Comparison of ENCODE assay signal across 8 mouse cellular contexts in the genomic region with DNA sequence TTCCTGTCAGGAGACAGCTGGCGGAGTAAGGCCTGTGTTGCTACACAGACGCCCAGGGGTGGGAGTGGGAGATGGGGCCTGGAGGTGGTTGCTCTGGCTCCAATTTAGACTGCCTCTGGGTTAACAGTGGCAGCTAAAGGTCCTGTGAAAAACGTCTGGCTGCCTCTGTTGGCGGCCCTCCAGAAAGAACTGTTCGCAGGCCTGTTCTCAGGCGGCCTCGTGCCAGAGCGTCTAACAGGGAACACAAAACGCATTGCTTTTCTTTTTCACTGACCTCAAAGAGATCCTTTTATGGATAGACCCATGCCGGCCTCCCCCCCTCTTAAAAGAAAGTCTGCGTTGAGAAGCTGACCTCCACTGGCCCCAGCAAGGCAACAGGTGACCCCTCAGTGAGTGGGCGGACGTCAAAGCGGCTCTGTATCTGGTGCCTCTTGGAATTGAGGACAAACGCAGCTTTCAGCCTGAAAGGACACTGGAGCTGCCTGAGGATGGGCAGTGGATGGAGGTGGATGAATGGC.
DNase-seq lines count a peak whose midpoint lies in the region; ATAC-seq and TF ChIP-seq lines count a peak whose summit lies in the region.

No protein-coding gene starts in this region.

- no peak for TF ChIP-seq CTCF in hindbrain, postnatal 0 days (IDR thresholded peaks at IDR 0.05; ENCODE audit: low read depth)

- no peaks in the 10 kb centered on the region for H3K9me3 ChIP-seq in embryonic facial prominence, embryonic 11.5 days (replicated peaks; ENCODE audit: control insufficient read depth, low read length)
- no peaks in the 10 kb centered on the region for H3K9me3 ChIP-seq in hindbrain, postnatal 0 days (ENCODE audit: low read length)
- no peaks in the 10 kb centered on the region for H3K9me3 ChIP-seq in midbrain, embryonic 12.5 days

- no peak overlapping the region for H3K9ac ChIP-seq in embryonic facial prominence, embryonic 11.5 days (replicated peaks; ENCODE audit: low read length)
- H3K9ac ChIP-seq in hindbrain, postnatal 0 days (replicated peaks; ENCODE audit: low read length): no peak overlapping the region
- no peak overlapping the region for H3K9ac ChIP-seq in midbrain, embryonic 12.5 days (replicated peaks)

- H3K27me3 ChIP-seq in embryonic facial prominence, embryonic 11.5 days (ENCODE audit: control insufficient read depth, insufficient read depth, low read length): no peaks in the 10 kb centered on the region
- no peaks in the 10 kb centered on the region for H3K27me3 ChIP-seq in hindbrain, postnatal 0 days (ENCODE audit: insufficient read depth, low read length)
- H3K27me3 ChIP-seq in midbrain, embryonic 12.5 days: no peaks in the 10 kb centered on the region

- intact Hi-C loops in gastrocnemius, postnatal 36 days (cut with DNase I): no loop called here

- H3K4me2 ChIP-seq in embryonic facial prominence, embryonic 11.5 days (ENCODE audit: low read depth, low read length): no peak overlapping the region
- no peak overlapping the region for H3K4me2 ChIP-seq in hindbrain, postnatal 0 days (ENCODE audit: low read depth, low read length)
- no peak overlapping the region for H3K4me2 ChIP-seq in midbrain, embryonic 12.5 days (replicated peaks)

- no peak overlapping the region for H3K4me3 ChIP-seq in embryonic facial prominence, embryonic 11.5 days (ENCODE audit: low read depth, low read length)
- no peak overlapping the region for H3K4me3 ChIP-seq in hindbrain, postnatal 0 days (ENCODE audit: low read length)
- H3K4me3 ChIP-seq in midbrain, embryonic 12.5 days: no peak overlapping the region

- no peaks in the 10 kb centered on the region for H3K36me3 ChIP-seq in embryonic facial prominence, embryonic 11.5 days (replicated peaks; ENCODE audit: control insufficient read depth, insufficient read depth, low read depth, low read length)
- H3K36me3 ChIP-seq in hindbrain, postnatal 0 days (ENCODE audit: insufficient read depth, low read length): no peaks in the 10 kb centered on the region
- no peaks in the 10 kb centered on the region for H3K36me3 ChIP-seq in midbrain, embryonic 12.5 days

- 0 out of 2 replicates have a peak, but pooled peaks have one; percentile 34 for ATAC-seq in embryonic facial prominence, embryonic 11.5 days (replicated peaks; ENCODE audit: insufficient number of reproducible peaks, low FRiP score, low TSS enrichment, low read depth)
- peak; percentile 89 for ATAC-seq in hindbrain, postnatal 0 days
- ATAC-seq in midbrain, embryonic 12.5 days (ENCODE audit: low FRiP score, low read depth): peak; percentile 56; the same call in 1 of the 2 replicates
- ATAC-seq in inflammation-experienced regulatory T-cells, adult 6 months: no peak

- DNase-seq in adrenal gland, postnatal 4 days (ENCODE audit: low spot score in 2 of 2): peak; percentile 7 to 21
- DNase-seq in embryonic facial prominence, embryonic 11.5 days (ENCODE audit: low spot score): peak; percentile 2
- DNase-seq in gastrocnemius, postnatal 36 days: peak; percentile 21 to 26
- peak; percentile 83 for DNase-seq in hindbrain, postnatal 0 days (ENCODE audit: low spot score)
- DNase-seq in layer of hippocampus, postnatal 36 days: peak; percentile 44 to 58
- DNase-seq in testis, postnatal 14 days (ENCODE audit: low spot score): peak; percentile 22

- H3K4me1 ChIP-seq in embryonic facial prominence, embryonic 11.5 days (ENCODE audit: control insufficient read depth, insufficient read depth, low read length): no peaks in the 10 kb centered on the region
- no peaks in the 10 kb centered on the region; the same call in 1 of the 2 replicates for H3K4me1 ChIP-seq in hindbrain, postnatal 0 days (ENCODE audit: insufficient read depth, low read length)
- peaks cover 7% of the 10 kb centered on the region for H3K4me1 ChIP-seq in midbrain, embryonic 12.5 days

- 47% methylated on average over 15 of the region's 15 CpGs for WGBS in embryonic facial prominence, embryonic 11.5 days
- 26% methylated on average over 15 of the region's 15 CpGs for WGBS in hindbrain, postnatal 0 days
- WGBS in midbrain, embryonic 12.5 days: 47% methylated on average over 15 of the region's 15 CpGs

- H3K27ac ChIP-seq in embryonic facial prominence, embryonic 11.5 days (replicated peaks; ENCODE audit: low read depth, low read length): no peak overlapping the region
- no peak overlapping the region; the same call in 1 of the 2 replicates for H3K27ac ChIP-seq in hindbrain, postnatal 0 days
- no peak overlapping the region for H3K27ac ChIP-seq in midbrain, embryonic 12.5 days (replicated peaks)

Comparison
In these comparisons a context has a peak if more than half of its experiments do, and no peak if none do; other contexts are left out.
1. DNase-seq: peak in every context shown above with its lines; median percentile 83 in hindbrain, postnatal 0 days; 51 in layer of hippocampus, postnatal 36 days; 24 in gastrocnemius, postnatal 36 days; 22 in testis, postnatal 14 days; 14 in adrenal gland, postnatal 4 days; 2 in embryonic facial prominence, embryonic 11.5 days.